Mouse (Mus musculus): ENCODE measurements at regions not wholly inside any gene's neighbourhood (a gene's known extent, or its start where the extent isn't known, plus 50 kb on each side); places are given as distances from the start of the nearest gene placed in this dataset.

- no peaks in the 10 kb centered on the region for H3K27me3 ChIP-seq
- no peak overlapping the region for H3K4me2 ChIP-seq (replicated peaks)
- no peak overlapping the region for H3K4me3 ChIP-seq
- no peak for ATAC-seq (replicated peaks)
- no peaks in the 10 kb centered on the region for H3K36me3 ChIP-seq
- H3K9me3 ChIP-seq, result no peaks in the 10 kb centered on the region
- H3K4me1 ChIP-seq, result no peaks in the 10 kb centered on the region
- H3K9ac ChIP-seq (replicated peaks), result no peak overlapping the region
- WGBS, result 74% methylated on average over 1 of the region's 1 CpGs
- H3K27ac ChIP-seq (replicated peaks), result no peak overlapping the region
Observed at GRCm38 (mm10) chr7:78123386-78123785, 614.4 kb downstream of the Ntrk3 start.

- no peak for ATAC-seq (replicated peaks)
- Histone ChIP-seq H3K4me1 (no peaks in the 10 kb centered on the region), H3K27ac (replicated peaks) (no peak overlapping the region), H3K4me2 (replicated peaks) (no peak overlapping the region), H3K9ac (replicated peaks) (no peak overlapping the region), H3K4me3 (no peak overlapping the region), H3K36me3 (no peaks in the 10 kb centered on the region), H3K9me3 (no peaks in the 10 kb centered on the region), H3K27me3 (no peaks in the 10 kb centered on the region)
- 90% methylated on average over 5 of the region's 5 CpGs for WGBS
Observed at GRCm38 (mm10) chr7:78121151-78121486, 616.7 kb downstream of the Ntrk3 start.

- no peak overlapping the region; the same call in 1 of the 2 replicates for H3K27ac ChIP-seq (replicated peaks)
- 83% methylated on average over 5 of the region's 5 CpGs for WGBS
- no peaks in the 10 kb centered on the region for H3K9me3 ChIP-seq
- H3K36me3 ChIP-seq, result no peaks in the 10 kb centered on the region
- no peak overlapping the region for H3K4me2 ChIP-seq (replicated peaks)
- no peaks in the 10 kb centered on the region for H3K27me3 ChIP-seq
- H3K4me1 ChIP-seq, result no peaks in the 10 kb centered on the region
- no peak overlapping the region for H3K9ac ChIP-seq (replicated peaks)
- ATAC-seq (replicated peaks), result no peak
- H3K4me3 ChIP-seq, result no peak overlapping the region
Observed at GRCm38 (mm10) chr7:78120462-78121150, 617.2 kb downstream of the Ntrk3 start.

- Histone ChIP-seq H3K4me1 (no peaks in the 10 kb centered on the region), H3K9ac (replicated peaks) (no peak overlapping the region), H3K9me3 (no peaks in the 10 kb centered on the region), H3K4me3 (no peak overlapping the region), H3K27me3 (no peaks in the 10 kb centered on the region), H3K27ac (replicated peaks) (peak overlapping the region; percentile 11; the same call in 1 of the 2 replicates), H3K4me2 (replicated peaks) (no peak overlapping the region), H3K36me3 (no peaks in the 10 kb centered on the region)
- WGBS, result 56% methylated on average over 1 of the region's 1 CpGs
- no peak for ATAC-seq (replicated peaks)
Observed at GRCm38 (mm10) chr7:78119809-78120208, 618.0 kb downstream of the Ntrk3 start.

GRCm38 (mm10) chr7:78111291-78111690 lies 626.5 kb downstream of the Ntrk3 start:
- ATAC-seq (replicated peaks), result no peak
- Histone ChIP-seq H3K36me3 (no peaks in the 10 kb centered on the region), H3K4me3 (no peak overlapping the region)

GRCm38 (mm10) chr7:78103536-78104279 lies 634.1 kb downstream of the Ntrk3 start:
- Histone ChIP-seq H3K27ac (replicated peaks) (no peak overlapping the region), H3K9ac (replicated peaks) (no peak overlapping the region), H3K27me3 (no peaks in the 10 kb centered on the region), H3K9me3 (no peaks in the 10 kb centered on the region), H3K4me3 (no peak overlapping the region), H3K4me1 (no peaks in the 10 kb centered on the region), H3K36me3 (no peaks in the 10 kb centered on the region), H3K4me2 (replicated peaks) (no peak overlapping the region)
- no peak for ATAC-seq (replicated peaks)
- 61% methylated on average over 2 of the region's 2 CpGs for WGBS

More at GRCm38 (mm10) chr7:78111291-78111690, 626.5 kb downstream of the Ntrk3 start:
- no peak overlapping the region for H3K4me2 ChIP-seq (replicated peaks)
- H3K27me3 ChIP-seq, result no peaks in the 10 kb centered on the region
- H3K9me3 ChIP-seq, result no peaks in the 10 kb centered on the region
- H3K9ac ChIP-seq (replicated peaks), result no peak overlapping the region
- no peak overlapping the region for H3K27ac ChIP-seq (replicated peaks)
- H3K4me1 ChIP-seq, result no peaks in the 10 kb centered on the region
- WGBS, result 84% methylated on average over 6 of the region's 6 CpGs

- H3K27me3 ChIP-seq, result no peaks in the 10 kb centered on the region
- H3K9me3 ChIP-seq, result no peaks in the 10 kb centered on the region
- no peaks in the 10 kb centered on the region for H3K36me3 ChIP-seq
- ATAC-seq (replicated peaks), result no peak
- no peak overlapping the region for H3K4me3 ChIP-seq
- 92% methylated on average over 3 of the region's 3 CpGs for WGBS
- H3K9ac ChIP-seq (replicated peaks), result no peak overlapping the region
- H3K4me1 ChIP-seq, result no peaks in the 10 kb centered on the region
- H3K27ac ChIP-seq (replicated peaks), result no peak overlapping the region
- no peak overlapping the region for H3K4me2 ChIP-seq (replicated peaks)
Observed at GRCm38 (mm10) chr7:78102396-78102795, 635.4 kb downstream of the Ntrk3 start.

GRCm38 (mm10) chr7:78086566-78087008 lies 651.2 kb downstream of the Ntrk3 start:
- no peaks in the 10 kb centered on the region for H3K36me3 ChIP-seq
- H3K27ac ChIP-seq (replicated peaks), result no peak overlapping the region; the same call in 1 of the 2 replicates
- no peak overlapping the region for H3K9ac ChIP-seq (replicated peaks)
- H3K4me3 ChIP-seq, result no peak overlapping the region
- peak; percentile 29; the same call in 1 of the 2 replicates for ATAC-seq (replicated peaks)
- peaks cover 12% of the 10 kb centered on the region for H3K4me1 ChIP-seq
- H3K9me3 ChIP-seq, result no peaks in the 10 kb centered on the region
- 55% methylated on average over 4 of the region's 4 CpGs for WGBS
- H3K4me2 ChIP-seq (replicated peaks), result no peak overlapping the region; the same call in 1 of the 2 replicates
- H3K27me3 ChIP-seq, result no peaks in the 10 kb centered on the region

- H3K4me2 ChIP-seq (replicated peaks), result no peak overlapping the region; the same call in 1 of the 2 replicates
- peaks cover 12% of the 10 kb centered on the region for H3K4me1 ChIP-seq
- WGBS, result 47% methylated on average over 11 of the region's 11 CpGs
- H3K4me3 ChIP-seq, result no peak overlapping the region
- H3K27me3 ChIP-seq, result no peaks in the 10 kb centered on the region
- ATAC-seq (replicated peaks), result peak; percentile 75
- H3K9me3 ChIP-seq, result no peaks in the 10 kb centered on the region
- no peak overlapping the region for H3K9ac ChIP-seq (replicated peaks)
- no peaks in the 10 kb centered on the region for H3K36me3 ChIP-seq
- H3K27ac ChIP-seq (replicated peaks), result 0 out of 2 replicates have a peak overlapping the region, but pooled peaks have one; percentile 15
Observed at GRCm38 (mm10) chr7:78085783-78086565, 651.8 kb downstream of the Ntrk3 start.

- H3K27ac ChIP-seq (replicated peaks), result no peak overlapping the region
- no peaks in the 10 kb centered on the region for H3K27me3 ChIP-seq
- H3K36me3 ChIP-seq, result no peaks in the 10 kb centered on the region
- ATAC-seq (replicated peaks), result no peak
- WGBS, result 78% methylated on average over 1 of the region's 1 CpGs
- no peak overlapping the region for H3K4me3 ChIP-seq
- H3K9me3 ChIP-seq, result no peaks in the 10 kb centered on the region
- no peak overlapping the region for H3K9ac ChIP-seq (replicated peaks)
- no peak overlapping the region for H3K4me2 ChIP-seq (replicated peaks)
- H3K4me1 ChIP-seq, result no peaks in the 10 kb centered on the region
Observed at GRCm38 (mm10) chr7:78079708-78080107, 658.1 kb downstream of the Ntrk3 start.

GRCm38 (mm10) chr7:78071131-78071530 lies 666.7 kb downstream of the Ntrk3 start:
- Histone ChIP-seq H3K4me2 (replicated peaks) (no peak overlapping the region), H3K9ac (replicated peaks) (no peak overlapping the region), H3K36me3 (no peaks in the 10 kb centered on the region), H3K9me3 (no peaks in the 10 kb centered on the region), H3K27me3 (no peaks in the 10 kb centered on the region), H3K4me1 (no peaks in the 10 kb centered on the region), H3K4me3 (no peak overlapping the region), H3K27ac (replicated peaks) (no peak overlapping the region)
- no peak for ATAC-seq (replicated peaks)
- 82% methylated on average over 7 of the region's 7 CpGs for WGBS

- Histone ChIP-seq H3K4me2 (replicated peaks) (no peak overlapping the region), H3K4me3 (no peak overlapping the region), H3K27ac (replicated peaks) (no peak overlapping the region), H3K4me1 (no peaks in the 10 kb centered on the region), H3K36me3 (no peaks in the 10 kb centered on the region), H3K27me3 (no peaks in the 10 kb centered on the region), H3K9me3 (no peaks in the 10 kb centered on the region), H3K9ac (replicated peaks) (no peak overlapping the region)
- 76% methylated on average over 1 of the region's 1 CpGs for WGBS
- no peak for ATAC-seq (replicated peaks)
Observed at GRCm38 (mm10) chr7:78061631-78062030, 676.2 kb downstream of the Ntrk3 start.

All from forebrain, embryonic 15.5 days (tissue).